8 mouse cellular contexts compared by ENCODE assay signal in the genomic region with DNA sequence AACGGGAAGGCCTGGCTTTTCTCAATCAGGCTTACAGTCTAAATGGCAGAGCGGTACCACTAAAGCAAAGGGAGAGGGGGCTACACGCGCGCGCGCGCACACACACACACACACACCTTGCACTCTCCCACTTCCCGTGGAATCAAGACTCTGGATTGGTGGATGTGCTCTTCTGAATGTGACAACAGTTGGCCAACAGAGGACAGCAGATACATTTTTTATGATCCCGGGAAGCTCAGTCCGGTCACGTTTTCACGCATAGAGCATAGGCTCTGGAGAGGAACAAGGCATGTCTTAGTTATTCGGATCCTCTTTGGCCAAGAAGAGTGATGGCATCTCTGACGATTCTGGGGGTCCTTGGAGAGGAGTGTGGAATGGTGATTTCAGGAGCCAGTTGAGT.
DNase-seq lines count a peak whose midpoint lies in the region; TF ChIP-seq lines count a peak whose summit lies in the region.

No protein-coding gene starts in this region.

- no peaks in the 10 kb centered on the region for H3K27me3 ChIP-seq in myocyte (ENCODE audit: control insufficient read depth, insufficient read depth, insufficient read length)

- no peak overlapping the region for H3ac ChIP-seq in myocyte (ENCODE audit: control insufficient read depth, insufficient read length)

- intact Hi-C loops in heart, postnatal 25 days (cut with DNase I), result loop anchor here (2.0 to 10.0 kb wide), 3 partner anchors 84 to 288 kb away; a partner anchor contains a TSS

- TF ChIP-seq POLR2A in myocyte (IDR thresholded peaks at IDR 0.05; ENCODE audit: insufficient read length, low read depth), result no peak

- H3K4me3 ChIP-seq in myocyte, result peak overlapping the region; percentile 38

- H3K4me2 ChIP-seq in myocyte (ENCODE audit: low read depth), result peak overlapping the region; percentile 83

- H3K79me2 ChIP-seq in myocyte (ENCODE audit: control insufficient read depth, insufficient read depth), result no peaks in the 10 kb centered on the region

- H3K36me3 ChIP-seq in myocyte (ENCODE audit: control insufficient read depth, insufficient read depth), result no peaks in the 10 kb centered on the region

- DNase-seq in heart, adult 11 months, result peak; percentile 88
- no peak for DNase-seq in heart, postnatal 25 days (ENCODE audit: low spot score)
- DNase-seq in adipocyte (ENCODE audit: low spot score), result peak; percentile 77
- peak; percentile 34 to 46 for DNase-seq in heart, adult 18-20 months
- peak; percentile 19 for DNase-seq in kidney, postnatal 14 days
- DNase-seq in layer of hippocampus, adult 11-12 months (ENCODE audit: low spot score), result no peak
- no peak for DNase-seq in gastrocnemius, adult 18-20 months (ENCODE audit: low spot score)

TF ChIP-seq in myocyte, 11 proteins besides CTCF, POLR2A, EP300 and RAD21:
- no peak for TF ChIP-seq MYOG (IDR thresholded peaks at IDR 0.05; ENCODE audit: control insufficient read depth in 1 of 3, insufficient read depth in 1 of 3, insufficient read length in 2 of 3, low read depth in 2 of 3)
- TF ChIP-seq CEBPB (IDR thresholded peaks at IDR 0.05; ENCODE audit: insufficient read depth, poor library complexity, severe bottlenecking), result no peak
- TF ChIP-seq REST (IDR thresholded peaks at IDR 0.05; ENCODE audit: insufficient read depth, insufficient read length), result no peak
- no peak for TF ChIP-seq MYOD1 (IDR thresholded peaks at IDR 0.05; ENCODE audit: control insufficient read depth in 1 of 3, insufficient read length in 2 of 3, low read depth in 2 of 3)
- TF ChIP-seq POLR2AphosphoS2 (IDR thresholded peaks at IDR 0.05; ENCODE audit: insufficient read length, low read depth), result no peak
- TF ChIP-seq E2F4 (IDR thresholded peaks at IDR 0.05; ENCODE audit: insufficient read depth), result no peak
- TF ChIP-seq TCF3 (IDR thresholded peaks at IDR 0.05; ENCODE audit: insufficient read length, low read depth), result no peak
- no peak for TF ChIP-seq TCF12 (IDR thresholded peaks at IDR 0.05; ENCODE audit: insufficient read depth, poor library complexity, severe bottlenecking)
- no peak for TF ChIP-seq USF1 (IDR thresholded peaks at IDR 0.05; ENCODE audit: low read depth)
- no peak for TF ChIP-seq SRF (IDR thresholded peaks at IDR 0.05; ENCODE audit: control insufficient read depth, insufficient read length, low read depth)
- no peak for TF ChIP-seq MAX (IDR thresholded peaks at IDR 0.05; ENCODE audit: low read depth)

Comparison
In these comparisons a context has a peak if more than half of its experiments do, and no peak if none do; other contexts are left out.
1. DNase-seq: peak in heart, adult 11 months (single experiment), adipocyte (single experiment), heart, adult 18-20 months (2 of 2) and kidney, postnatal 14 days (single experiment); none in heart, postnatal 25 days (single experiment), layer of hippocampus, adult 11-12 months (single experiment) and gastrocnemius, adult 18-20 months (single experiment).